Mouse (Mus musculus) spleen, embryonic (tissue): ENCODE results near the gene Amigo2.

ENCODE experiments used
- CTCF ChIA-PET: fragments of 350-600 bp; sonication (Branson Sonifier 250); formaldehyde crosslinking; loops from one replicate; lab custom pipeline; 2022; lab: Charles Lee

Gene Amigo2

GRCm38 (mm10) chr15:97271985-97272697 lies 25.1 kb upstream of the Amigo2 start:
- CTCF ChIA-PET: no interaction called here

GRCm38 (mm10) chr15:97267094-97267695 lies 20.1 kb upstream of the Amigo2 start:
- CTCF ChIA-PET: no interaction called here

- CTCF ChIA-PET: no interaction called here
Observed at GRCm38 (mm10) chr15:97266236-97266845, 19.3 kb upstream of the Amigo2 start.

GRCm38 (mm10) chr15:97262251-97262650 lies 15.2 kb upstream of the Amigo2 start:
- CTCF ChIA-PET: no interaction called here

- CTCF ChIA-PET: interaction anchor here (0.8 kb wide), 1 partner anchor 320 kb away, joined by 4 read pairs; no protein-coding TSS in a partner anchor
Observed at GRCm38 (mm10) chr15:97259968-97260597, 13.0 kb upstream of the Amigo2 start.

GRCm38 (mm10) chr15:97259300-97259699 lies 12.2 kb upstream of the Amigo2 start:
- CTCF ChIA-PET: no interaction called here

GRCm38 (mm10) chr15:97258483-97259230 lies 11.6 kb upstream of the Amigo2 start:
- CTCF ChIA-PET: interaction anchor here (0.8 kb wide), 1 partner anchor 17 kb away, joined by 3 read pairs; no protein-coding TSS in a partner anchor

- CTCF ChIA-PET: no interaction called here
Observed at GRCm38 (mm10) chr15:97257206-97257775, 10.2 kb upstream of the Amigo2 start.

GRCm38 (mm10) chr15:97256411-97256810 lies 9.3 kb upstream of the Amigo2 start:
- CTCF ChIA-PET: no interaction called here

GRCm38 (mm10) chr15:97255800-97256199 lies 8.7 kb upstream of the Amigo2 start:
- CTCF ChIA-PET: interaction anchor here (0.8 kb wide), 1 partner anchor 56 kb away, joined by 12 read pairs; no protein-coding TSS in a partner anchor

- CTCF ChIA-PET: no interaction called here
Observed at GRCm38 (mm10) chr15:97254375-97254774, 7.3 kb upstream of the Amigo2 start.

GRCm38 (mm10) chr15:97252493-97253034 lies 5.5 kb upstream of the Amigo2 start:
- CTCF ChIA-PET: interaction anchor here (0.6 to 0.7 kb wide), 5 partner anchors 9 to 362 kb away, joined by 3 to 7 read pairs (median 4); no protein-coding TSS in a partner anchor

- CTCF ChIA-PET: no interaction called here
Observed at GRCm38 (mm10) chr15:97249322-97249721, 2.2 kb upstream of the Amigo2 start.

GRCm38 (mm10) chr15:97248296-97248695 lies 1.2 kb upstream of the Amigo2 start:
- CTCF ChIA-PET: interaction anchor here (0.7 to 0.9 kb wide), 2 partner anchors 116 to 332 kb away, joined by 7 to 9 read pairs; no protein-coding TSS in a partner anchor

- CTCF ChIA-PET: no interaction called here
Observed at GRCm38 (mm10) chr15:97247791-97248161, 689 bp upstream of the Amigo2 start.

GRCm38 (mm10) chr15:97246256-97246655 lies 831 bp downstream of the Amigo2 start:
- CTCF ChIA-PET: no interaction called here

- CTCF ChIA-PET: no interaction called here
Observed at GRCm38 (mm10) chr15:97245392-97245791, 1.7 kb downstream of the Amigo2 start.

- CTCF ChIA-PET: no interaction called here
Observed at GRCm38 (mm10) chr15:97236943-97237342, 10.1 kb downstream of the Amigo2 start.

- CTCF ChIA-PET: no interaction called here
Observed at GRCm38 (mm10) chr15:97235183-97235582, 11.9 kb downstream of the Amigo2 start.

GRCm38 (mm10) chr15:97234076-97234475 lies 13.0 kb downstream of the Amigo2 start:
- CTCF ChIA-PET: interaction anchor here (0.6 to 0.7 kb wide), 2 partner anchors 29 to 344 kb away, joined by 3 to 4 read pairs; no protein-coding TSS in a partner anchor
